Mouse (Mus musculus) ES-E14 (cell line): ENCODE data around the gene Fam186b. TPM values are rescaled to one million over a fixed set of nuclear protein-coding genes. Genes with fewer than 3 reads are reported as not detected.

ENCODE experiments used
- DNase-seq: peaks from one replicate; pipeline ENCODE4 v3.0.0-alpha.2; 2013; ENCODE audit warnings: low read depth, low spot score
- H3K27ac ChIP-seq: 2 replicates; pipeline ENCODE4 v1.5.1; 2012; ENCODE audit warnings: low read depth, mild to moderate bottlenecking, low read length, moderate library complexity, mixed read lengths; ENCODE audit not compliant: poor library complexity, insufficient read depth, severe bottlenecking
- H3K36me3 ChIP-seq: 2 replicates; pipeline ENCODE4 v1.6.1; 2012; ENCODE audit warnings: mild to moderate bottlenecking, low read length, moderate library complexity, mixed read lengths; ENCODE audit not compliant: control insufficient read depth, poor library complexity, insufficient read depth, severe bottlenecking
- H3K4me1 ChIP-seq, 2 experiments: fragments of 150-350 bp in 1 of 2; sonication (generic) in 1 of 2; 2 replicates each; pipeline ENCODE4 v1.6.1; 2012; ENCODE audit warnings: low read length in 2 of 2, mild to moderate bottlenecking in 1 of 2, mixed read lengths in 1 of 2; ENCODE audit not compliant: control insufficient read depth in 2 of 2, insufficient read depth in 2 of 2, poor library complexity in 1 of 2
- H3K4me3 ChIP-seq, 2 experiments: fragments of 150-350 bp in 1 of 2; sonication (generic) in 1 of 2; 2 replicates each; pipeline ENCODE4 v1.5.1; 2012; ENCODE audit warnings: low read length in 2 of 2, low read depth in 1 of 2, mild to moderate bottlenecking in 1 of 2, mixed read lengths in 1 of 2; ENCODE audit not compliant: insufficient read depth in 1 of 2, poor library complexity in 1 of 2, severe bottlenecking in 1 of 2
- H3K9ac ChIP-seq: 2 replicates; pipeline ENCODE4 v1.6.1; 2012; ENCODE audit warnings: low read depth, mild to moderate bottlenecking, low read length, mixed read lengths; ENCODE audit not compliant: poor library complexity, insufficient read depth, severe bottlenecking
- H3K9me3 ChIP-seq: fragments of 150-350 bp; sonication (generic); 2 replicates; pipeline ENCODE4 v1.6.1; 2012; ENCODE audit warnings: low read depth, mild to moderate bottlenecking, low read length; ENCODE audit not compliant: control insufficient read depth, insufficient read depth
- CHD2 ChIP-seq: IDR thresholded peaks from 2 replicates; pipeline ENCODE4 v1.6.1; 2014; ENCODE audit warnings: mild to moderate bottlenecking, low read depth, low read length, inconsistent platforms
- HCFC1 ChIP-seq: IDR thresholded peaks from 2 replicates; pipeline ENCODE4 v1.6.1; 2012; ENCODE audit warnings: low read length, inconsistent platforms, borderline replicate concordance; ENCODE audit not compliant: insufficient read depth
- MAFK ChIP-seq: IDR thresholded peaks from 2 replicates; pipeline ENCODE4 v1.6.1; 2014; ENCODE audit warnings: mild to moderate bottlenecking, low read depth, low read length, inconsistent platforms; ENCODE audit not compliant: insufficient read depth
- ZC3H11A ChIP-seq: IDR thresholded peaks from 2 replicates; pipeline ENCODE4 v1.6.1; 2012; ENCODE audit warnings: low read depth, mild to moderate bottlenecking, inconsistent platforms, low read length, borderline replicate concordance
- ZNF384 ChIP-seq: IDR thresholded peaks from 2 replicates; pipeline ENCODE4 v1.6.1; 2012; ENCODE audit warnings: low read depth, low read length, inconsistent platforms
- in situ Hi-C, 2 experiments: fragments of 600-800 bp; cut with MboI; formaldehyde crosslinking; loops; one replicate each; pipeline ENCODE4 v1.15.1; 2025; ENCODE audit warnings: low sequenced_read_pairs in 2 of 2, inconsistent platforms in 1 of 2; ENCODE audit not compliant: unreplicated experiment in 2 of 2
- total RNA-seq: library from RNA; depleted of rRNA; stranded (reverse); fragments of 300-350 nt; gene quantifications from 2 replicates; pipeline ENCODE4 v1.2.3, GENCODE M21; 2012

The Fam186b gene
- total RNA-seq, 1 experiment: 0.40 TPM

- peaks cover 57% of the 10 kb centered on the region for H3K36me3 ChIP-seq
- no peak overlapping the region for H3K4me3 ChIP-seq
- no peak for DNase-seq
- H3K9me3 ChIP-seq: no peaks in the 10 kb centered on the region
- H3K9ac ChIP-seq: no peak overlapping the region
- in situ Hi-C loops: no loop called here
- H3K27ac ChIP-seq: no peak overlapping the region
- peaks cover 0 to 2% of the 10 kb centered on the region in 2 experiments; a peak in 2 of 4 replicates for H3K4me1 ChIP-seq
- no peak for TF ChIP-seq CHD2
- no peak for TF ChIP-seq HCFC1
- no peak for TF ChIP-seq MAFK
- TF ChIP-seq ZNF384: no peak
- no peak for TF ChIP-seq ZC3H11A
Observed at GRCm38 (mm10) chr15:99319411-99319871, 23.8 kb upstream of the Fam186b start.

- no peak overlapping the region for H3K4me3 ChIP-seq
- peaks cover 59% of the 10 kb centered on the region for H3K36me3 ChIP-seq
- in situ Hi-C loops: no loop called here
- H3K9ac ChIP-seq: no peak overlapping the region
- H3K9me3 ChIP-seq: no peaks in the 10 kb centered on the region
- TF ChIP-seq HCFC1: no peak
- TF ChIP-seq CHD2: no peak
- TF ChIP-seq ZNF384: no peak
- TF ChIP-seq ZC3H11A: no peak
- TF ChIP-seq MAFK: no peak
- peaks cover 0 to 2% of the 10 kb centered on the region in 2 experiments; a peak in 2 of 4 replicates for H3K4me1 ChIP-seq
- no peak for DNase-seq
- H3K27ac ChIP-seq: no peak overlapping the region
Observed at GRCm38 (mm10) chr15:99318861-99319410, 23.2 kb upstream of the Fam186b start.

DNA sequence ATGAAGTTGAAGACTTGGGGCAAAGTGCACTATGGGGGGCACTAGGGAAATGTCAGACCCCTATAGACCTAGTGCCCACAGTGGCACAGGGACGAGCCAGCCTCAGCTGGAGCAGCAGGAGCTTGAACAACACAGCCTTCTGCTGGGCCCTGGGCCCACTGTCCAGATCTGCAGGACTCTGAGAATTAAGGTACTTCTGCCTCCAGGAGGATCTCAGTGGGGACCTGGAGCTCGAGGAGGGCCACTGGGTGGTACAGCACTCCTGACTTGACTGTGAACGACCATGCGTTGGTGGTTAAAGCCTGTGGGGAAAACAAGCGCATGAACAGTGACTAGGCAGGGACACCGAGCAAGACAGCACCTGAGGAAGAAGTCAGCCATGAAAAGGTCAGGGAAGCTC lies 22.4 kb upstream of the Fam186b start:
- Histone ChIP-seq H3K9me3 (no peaks in the 10 kb centered on the region), H3K4me1 (peaks cover 0 to 2% of the 10 kb centered on the region in 2 experiments; a peak in 2 of 4 replicates), H3K27ac (no peak overlapping the region), H3K36me3 (peaks cover 62% of the 10 kb centered on the region), H3K4me3 (no peak overlapping the region), H3K9ac (no peak overlapping the region)
- no peak for DNase-seq
- in situ Hi-C loops: no loop called here
- no peak for TF ChIP-seq CHD2
- TF ChIP-seq MAFK: no peak
- no peak for TF ChIP-seq ZNF384
- no peak for TF ChIP-seq HCFC1
- no peak for TF ChIP-seq ZC3H11A

- no peak overlapping the region for H3K4me3 ChIP-seq
- in situ Hi-C loops: no loop called here
- no peak for DNase-seq
- no peak overlapping the region for H3K9ac ChIP-seq
- H3K4me1 ChIP-seq: peaks cover 0 to 2% of the 10 kb centered on the region in 2 experiments; a peak in 2 of 4 replicates
- no peaks in the 10 kb centered on the region for H3K9me3 ChIP-seq
- H3K36me3 ChIP-seq: peaks cover 58% of the 10 kb centered on the region
- H3K27ac ChIP-seq: no peak overlapping the region
- TF ChIP-seq ZC3H11A (no peak), ZNF384 (no peak), MAFK (no peak), HCFC1 (no peak)
Observed at GRCm38 (mm10) chr15:99317267-99317651, 21.6 kb upstream of the Fam186b start.
